Mouse (Mus musculus) ovary, adult 18-20 months (tissue): ENCODE results near the gene Gmppa.

ENCODE experiments used
- DNase-seq: peaks from one replicate; pipeline ENCODE4 v3.0.0; 2022; ENCODE audit warnings: low spot score, mixed read lengths

Gene Gmppa

DNA sequence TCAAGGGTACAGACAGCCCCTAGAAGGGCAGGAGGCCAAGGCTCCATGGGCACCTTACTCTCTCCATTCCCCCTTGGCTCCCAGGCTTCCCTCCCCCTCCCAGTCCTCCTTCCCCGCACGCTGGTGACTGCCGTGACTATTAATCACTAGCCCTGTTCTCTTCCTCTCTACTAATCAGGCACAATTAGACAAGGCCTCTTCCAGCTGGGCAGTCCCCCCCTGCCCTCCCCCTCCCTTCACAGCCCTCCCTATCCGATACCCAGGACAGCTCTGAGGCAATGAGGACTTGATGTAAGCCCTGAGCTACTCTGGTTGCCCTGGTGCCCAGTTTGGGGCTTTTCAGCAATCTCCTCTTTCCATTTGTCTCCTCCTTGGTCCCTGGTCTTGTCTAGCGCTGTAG, 20.2 kb downstream of the Gmppa start:
- DNase-seq, result no peak

DNA sequence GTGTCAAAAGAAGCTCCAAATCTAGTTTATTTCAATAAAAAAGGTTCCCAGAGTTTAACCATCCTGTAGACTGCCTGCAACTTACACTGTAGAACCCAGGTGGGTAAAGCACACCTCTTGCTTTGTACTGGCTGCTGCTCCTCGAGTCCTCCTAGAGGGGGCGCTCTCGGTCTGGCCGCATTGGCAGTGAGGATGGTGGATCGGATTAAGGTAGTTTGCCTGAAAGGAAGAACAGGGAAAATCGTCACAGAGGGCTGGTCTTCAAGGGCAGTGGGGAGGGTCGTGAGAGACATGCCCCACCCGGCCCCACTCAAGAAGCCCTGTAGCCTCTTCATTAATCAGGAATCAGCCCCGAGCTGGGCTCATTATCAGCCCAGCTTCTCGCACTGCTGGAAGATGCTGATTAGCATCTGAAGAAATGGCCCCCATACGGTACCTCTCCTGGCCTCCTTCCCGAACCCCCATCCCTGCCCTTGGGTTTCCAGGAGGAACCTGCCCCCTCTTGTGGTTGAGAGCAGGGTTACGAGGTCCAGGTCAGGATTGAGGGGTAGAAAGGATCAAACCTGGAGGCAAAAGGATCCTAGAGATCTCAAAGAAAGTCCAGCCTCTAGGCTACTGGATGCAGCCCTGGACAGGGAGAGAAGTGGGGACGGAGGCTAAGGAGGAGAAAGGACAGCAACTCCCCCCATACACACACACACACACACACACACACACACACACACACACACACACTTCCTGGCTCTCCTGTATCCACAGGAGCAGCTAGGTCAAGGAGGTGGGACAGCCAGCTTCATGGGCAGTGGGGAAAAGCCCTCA, 21.2 kb downstream of the Gmppa start:
- DNase-seq, result no peak

DNA sequence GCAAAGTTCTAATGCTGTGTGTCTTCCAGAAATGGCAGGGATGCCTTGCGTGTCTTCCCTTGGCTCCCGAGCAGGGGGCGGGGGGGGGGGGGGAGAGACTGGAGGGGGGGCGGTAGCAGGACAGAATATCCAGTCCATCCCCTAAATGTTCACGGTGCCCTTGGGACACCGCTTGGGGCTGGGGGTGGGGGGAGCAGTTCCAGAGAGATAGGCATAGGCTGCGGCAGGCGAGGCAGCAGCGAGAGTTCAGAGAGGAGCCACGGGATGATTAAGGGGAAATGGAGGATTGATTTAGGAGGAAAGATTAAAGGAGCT, 21.9 kb downstream of the Gmppa start:
- DNase-seq, result no peak

DNA sequence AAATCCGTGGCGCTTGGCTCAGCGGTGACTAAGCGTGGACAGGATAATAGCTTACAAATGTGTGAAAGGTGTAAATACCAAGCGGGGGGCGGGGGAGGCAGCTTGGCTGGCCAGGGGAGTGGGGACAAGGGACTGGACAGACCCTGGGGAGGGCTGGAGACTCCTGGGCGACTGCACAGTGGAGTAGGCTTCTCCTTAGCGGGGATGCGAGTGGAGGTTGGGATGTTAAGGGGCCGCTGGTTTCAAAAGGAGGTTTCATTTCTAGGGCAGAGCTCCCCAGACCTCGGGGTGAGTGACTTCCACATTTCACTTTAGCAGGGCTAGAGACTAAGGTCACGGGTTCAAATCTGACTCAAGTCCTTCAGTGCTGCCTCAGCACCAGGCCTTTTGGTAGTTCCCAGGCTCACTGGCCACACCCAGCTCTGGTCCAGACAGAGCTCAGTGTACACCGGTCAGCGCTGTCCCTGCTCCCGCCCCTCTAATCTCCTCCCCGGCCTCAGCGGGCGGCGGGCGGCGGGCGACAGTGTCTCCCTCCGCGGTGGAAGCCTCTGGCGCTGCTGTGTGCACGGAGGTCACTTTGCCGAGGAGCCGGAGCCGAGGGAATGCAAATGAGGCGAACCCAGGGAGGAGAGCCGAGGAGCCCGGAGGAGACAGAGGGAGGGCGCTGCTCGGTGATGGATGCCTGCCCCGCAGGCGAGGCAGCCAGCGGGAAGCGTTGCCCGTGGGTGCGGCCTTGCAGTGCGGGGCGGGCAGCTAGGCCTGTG, 22.5 kb downstream of the Gmppa start:
- DNase-seq, result peak; percentile 47

DNA sequence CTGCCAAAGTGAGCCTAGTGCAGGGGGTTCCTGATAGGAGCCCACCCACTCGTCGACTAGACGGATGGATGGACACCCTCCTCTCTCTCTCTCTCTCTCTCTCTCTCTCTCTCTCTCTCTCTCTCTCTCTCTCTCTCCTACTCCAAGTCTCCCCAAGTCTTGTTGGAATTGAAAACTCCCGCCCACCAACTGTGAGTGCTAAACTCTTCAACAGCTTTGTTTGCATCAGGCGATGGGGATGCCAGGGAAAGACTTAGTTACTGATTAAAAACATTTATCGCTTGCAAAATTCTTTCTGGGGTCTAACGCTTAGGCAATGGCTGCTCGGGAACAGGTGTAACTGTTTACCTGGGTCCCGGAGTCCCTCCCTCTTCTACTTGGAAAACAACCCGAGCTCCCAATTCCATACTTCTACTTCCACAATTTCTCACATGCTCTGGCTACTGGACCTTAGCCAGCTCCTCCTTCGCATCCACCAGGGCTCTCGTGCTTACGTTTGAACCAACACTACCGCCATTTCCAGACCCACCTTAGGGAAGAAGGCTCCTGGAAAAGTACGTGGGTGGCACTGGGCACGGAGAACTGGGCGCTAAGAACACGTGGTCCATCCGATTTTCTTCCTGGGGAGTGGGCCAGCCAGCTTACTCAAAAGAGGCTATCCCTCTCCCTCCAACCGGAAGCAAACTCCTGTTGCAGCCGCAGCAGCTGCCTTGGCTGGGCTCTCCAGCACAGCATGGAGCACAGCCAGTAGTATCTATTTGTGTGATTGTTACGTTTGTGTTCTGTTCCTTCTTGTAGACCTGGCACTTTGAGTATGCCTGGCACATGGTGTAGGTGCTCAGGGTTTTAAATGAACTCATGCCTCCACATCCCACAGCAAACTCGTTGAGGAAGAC, 23.3 kb downstream of the Gmppa start:
- DNase-seq, result no peak

DNA sequence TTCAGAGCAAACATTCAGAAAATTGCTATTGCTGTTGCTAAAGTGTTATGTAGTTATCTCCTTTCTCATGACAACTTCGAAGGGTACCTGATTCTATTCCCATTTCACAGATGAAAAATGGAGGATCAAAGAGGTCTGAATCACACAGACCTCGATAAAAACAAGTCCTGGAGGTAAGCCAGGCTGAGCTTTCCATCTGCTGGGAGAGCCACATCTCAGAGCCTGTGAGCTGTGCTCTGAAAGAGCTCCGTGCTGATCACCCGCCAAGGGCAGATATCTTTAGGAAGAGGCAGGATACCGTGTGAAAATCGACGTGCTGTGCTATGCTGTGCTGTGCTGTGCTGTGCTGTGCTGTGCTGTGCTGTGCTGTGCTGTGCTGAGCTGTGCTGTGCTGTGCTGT, 24.6 kb downstream of the Gmppa start:
- DNase-seq, result no peak

DNA sequence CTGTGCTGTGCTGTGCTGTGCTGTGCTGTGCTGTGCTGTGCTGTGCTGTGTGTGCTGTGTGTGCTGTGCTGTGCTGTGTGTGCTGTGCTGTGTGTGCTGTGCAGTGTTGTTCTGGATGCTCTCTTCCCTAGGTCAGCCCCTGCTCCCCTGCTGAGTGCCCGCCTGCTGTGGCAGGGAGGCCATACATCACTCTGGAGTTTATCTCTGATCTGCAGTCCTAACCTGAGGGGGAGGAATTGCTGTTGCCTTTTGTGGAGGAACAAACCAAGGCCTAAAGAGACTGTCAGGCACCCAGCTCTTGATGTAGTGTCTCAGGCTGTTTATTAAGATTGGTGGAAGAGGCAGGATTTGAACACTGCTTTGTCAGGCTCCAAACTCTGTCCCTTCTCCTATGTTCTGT, 26.9 kb downstream of the Gmppa start:
- DNase-seq, result no peak

DNA sequence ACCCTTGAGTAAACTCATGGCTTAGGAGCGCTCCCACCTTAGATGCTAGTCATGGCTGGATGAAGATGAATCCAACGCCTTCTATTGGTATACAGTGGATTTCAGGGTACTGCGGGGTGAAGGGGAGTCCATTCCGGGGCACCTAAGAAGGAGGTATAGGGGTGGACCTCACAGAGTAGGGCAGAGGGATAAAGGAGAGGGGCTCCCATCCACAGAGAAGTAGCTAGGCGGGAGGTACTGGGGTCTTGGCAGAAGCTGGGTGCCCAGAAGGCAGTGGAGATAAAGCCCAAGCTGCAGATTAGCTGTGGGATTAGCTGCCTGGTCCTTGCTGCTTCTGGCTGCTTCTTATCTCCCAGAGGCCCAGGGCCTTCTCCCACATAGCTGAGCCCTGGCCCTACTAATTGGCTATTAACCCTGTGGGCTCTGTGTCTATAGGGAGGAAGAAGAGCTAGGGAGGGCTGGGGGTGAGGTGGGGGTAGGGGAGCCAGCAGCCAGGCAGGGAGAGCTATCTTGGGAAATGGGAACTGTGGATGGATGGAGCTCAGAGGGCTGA, 28.0 kb downstream of the Gmppa start:
- DNase-seq, result no peak

DNA sequence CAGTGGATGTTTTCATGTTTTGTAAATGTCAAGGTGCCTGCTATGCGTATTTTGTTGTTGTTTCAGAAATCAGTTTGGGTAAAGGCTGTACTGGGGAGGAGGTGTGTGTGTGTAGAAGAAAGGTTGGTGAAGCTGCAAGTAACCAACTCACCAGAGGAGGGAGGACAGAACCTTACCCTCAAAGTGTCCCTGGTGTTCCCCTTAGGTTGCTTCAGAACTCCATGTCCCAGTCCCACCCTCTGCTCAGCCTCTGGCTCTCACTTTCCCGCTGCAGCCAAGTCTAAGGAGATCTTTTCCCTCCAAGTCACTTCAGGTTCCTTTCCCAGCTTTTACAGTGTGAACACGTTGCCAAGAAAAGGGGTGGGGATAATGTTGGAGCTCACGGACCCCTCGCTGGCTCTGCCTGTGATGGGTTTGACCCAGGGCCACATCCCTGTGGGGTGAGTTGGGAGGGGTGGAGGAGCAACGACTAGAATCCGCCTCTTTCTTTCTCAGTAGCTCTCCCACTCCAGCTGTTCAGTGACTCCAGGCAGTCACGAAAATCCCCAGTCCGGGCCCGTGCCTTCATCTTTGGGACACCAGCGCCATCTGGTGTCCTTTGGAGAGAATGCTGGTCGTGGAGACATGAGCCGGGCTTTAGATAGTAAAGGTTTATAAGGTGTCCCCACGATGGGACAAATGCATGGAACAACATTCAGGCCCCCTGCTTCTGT, 31.6 kb downstream of the Gmppa start:
- DNase-seq, result peak; percentile 54

DNA sequence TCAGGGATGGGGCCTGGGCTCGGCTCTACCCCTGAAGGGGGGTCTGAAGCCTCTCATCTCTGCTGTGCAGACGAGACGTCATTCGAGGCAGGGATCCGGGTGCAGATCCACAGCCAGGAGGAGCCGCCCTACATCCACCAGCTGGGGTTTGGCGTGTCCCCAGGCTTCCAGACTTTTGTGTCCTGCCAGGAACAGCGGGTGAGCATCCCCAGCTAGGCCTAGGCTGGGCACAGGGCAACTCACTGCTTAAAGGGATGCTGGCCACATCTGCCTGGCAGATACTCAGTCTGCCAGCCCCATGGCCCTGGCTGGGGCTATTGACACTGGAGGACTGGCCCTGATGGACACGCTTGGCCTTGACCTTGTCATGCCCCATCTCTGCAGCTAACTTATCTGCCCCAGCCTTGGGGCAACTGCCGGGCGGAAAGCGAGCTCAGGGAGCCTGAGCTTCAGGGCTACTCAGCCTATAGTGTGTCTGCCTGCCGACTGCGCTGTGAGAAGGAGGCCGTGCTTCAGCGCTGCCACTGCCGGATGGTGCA, 33.6 kb downstream of the Gmppa start:
- peak; percentile 79 for DNase-seq

DNA sequence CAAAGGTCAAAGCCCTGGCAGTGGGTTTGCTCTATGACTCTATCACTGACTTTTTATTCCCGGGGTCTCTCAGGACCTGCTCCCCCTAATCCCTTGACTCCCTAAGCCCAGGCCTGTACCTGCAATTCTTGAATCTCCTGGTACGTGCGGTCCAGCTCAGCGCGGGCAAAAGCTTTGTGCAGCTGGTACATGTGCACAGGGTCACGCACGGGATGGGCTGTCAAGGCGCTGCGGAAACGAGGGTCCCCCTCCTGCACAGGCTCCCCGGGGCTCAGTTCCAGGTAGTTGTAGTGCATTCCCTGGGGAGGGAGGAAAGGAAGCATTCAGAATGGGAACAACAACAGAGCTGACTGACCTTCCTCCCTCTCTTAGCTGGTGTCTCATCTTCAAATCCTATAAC, 40.7 kb downstream of the Gmppa start:
- DNase-seq, result no peak

DNA sequence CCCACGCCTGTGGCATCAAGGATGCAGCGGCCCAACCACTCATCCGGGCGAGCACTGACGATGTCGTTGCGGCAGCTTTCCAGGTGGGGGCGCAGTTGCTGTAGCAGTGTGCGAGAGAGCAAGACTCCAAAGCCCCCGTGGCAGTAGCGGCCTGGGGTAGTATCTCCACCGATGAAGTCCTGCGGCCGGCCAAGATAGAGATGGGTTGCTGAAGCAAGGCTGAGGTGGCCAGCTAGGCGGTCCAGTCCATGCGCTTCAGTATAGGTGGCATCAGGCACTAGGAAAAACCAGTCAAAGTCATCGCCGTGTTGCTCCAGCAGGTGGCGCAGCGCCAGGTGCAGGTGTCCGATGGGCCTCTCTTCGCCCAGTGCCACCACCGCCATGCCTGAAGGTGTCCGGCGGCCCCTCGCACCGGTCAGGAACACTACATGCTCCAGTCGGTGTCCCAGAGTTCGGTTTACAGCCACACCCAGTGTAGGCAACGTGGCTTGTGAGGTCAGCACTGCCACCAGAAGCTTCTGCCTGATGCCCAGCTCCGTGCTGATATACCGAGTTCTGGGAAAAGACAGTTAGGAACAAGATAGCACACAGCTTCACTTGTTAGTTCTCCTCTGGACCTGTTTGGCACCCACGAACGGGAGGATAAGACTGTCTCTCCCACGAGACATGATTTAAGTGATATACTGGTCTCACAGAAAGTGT, 41.7 kb downstream of the Gmppa start:
- DNase-seq, result peak; percentile 58

DNA sequence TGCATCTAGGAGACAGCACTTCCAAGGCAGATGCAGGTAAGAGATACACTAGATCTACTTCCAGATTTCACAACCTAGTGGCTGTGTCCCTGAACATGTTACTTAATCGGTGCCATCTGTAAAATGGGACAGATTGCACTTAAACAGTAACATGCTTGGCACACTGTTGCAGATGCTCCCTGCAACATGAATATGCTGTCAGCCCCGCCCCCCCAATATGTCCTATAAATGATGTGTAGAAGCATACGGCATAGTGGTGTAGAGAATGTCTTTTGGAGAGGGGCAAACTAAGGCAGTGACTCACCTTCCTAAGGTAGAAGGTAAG, 42.2 kb downstream of the Gmppa start:
- DNase-seq, result no peak

DNA sequence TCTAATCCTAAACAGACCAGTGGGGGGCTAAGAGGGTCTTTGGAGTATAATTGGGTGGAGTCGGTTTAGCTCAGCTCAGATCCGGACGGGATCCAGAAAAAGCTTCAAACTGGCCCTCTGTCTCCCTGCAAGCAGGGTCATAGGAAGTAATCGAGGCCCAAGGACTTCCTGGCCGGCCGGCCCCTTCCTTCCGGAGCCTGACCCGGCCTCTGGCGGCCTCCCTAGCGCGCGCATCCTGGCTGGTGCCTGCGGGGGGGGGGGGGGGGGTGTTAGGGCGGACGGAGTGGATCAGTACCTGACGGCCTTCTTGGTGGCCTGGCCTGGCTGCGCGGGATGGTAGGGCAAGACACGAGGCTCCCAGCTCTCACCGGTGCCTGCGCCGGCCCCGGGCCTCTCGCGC, 42.8 kb downstream of the Gmppa start:
- no peak for DNase-seq

DNA sequence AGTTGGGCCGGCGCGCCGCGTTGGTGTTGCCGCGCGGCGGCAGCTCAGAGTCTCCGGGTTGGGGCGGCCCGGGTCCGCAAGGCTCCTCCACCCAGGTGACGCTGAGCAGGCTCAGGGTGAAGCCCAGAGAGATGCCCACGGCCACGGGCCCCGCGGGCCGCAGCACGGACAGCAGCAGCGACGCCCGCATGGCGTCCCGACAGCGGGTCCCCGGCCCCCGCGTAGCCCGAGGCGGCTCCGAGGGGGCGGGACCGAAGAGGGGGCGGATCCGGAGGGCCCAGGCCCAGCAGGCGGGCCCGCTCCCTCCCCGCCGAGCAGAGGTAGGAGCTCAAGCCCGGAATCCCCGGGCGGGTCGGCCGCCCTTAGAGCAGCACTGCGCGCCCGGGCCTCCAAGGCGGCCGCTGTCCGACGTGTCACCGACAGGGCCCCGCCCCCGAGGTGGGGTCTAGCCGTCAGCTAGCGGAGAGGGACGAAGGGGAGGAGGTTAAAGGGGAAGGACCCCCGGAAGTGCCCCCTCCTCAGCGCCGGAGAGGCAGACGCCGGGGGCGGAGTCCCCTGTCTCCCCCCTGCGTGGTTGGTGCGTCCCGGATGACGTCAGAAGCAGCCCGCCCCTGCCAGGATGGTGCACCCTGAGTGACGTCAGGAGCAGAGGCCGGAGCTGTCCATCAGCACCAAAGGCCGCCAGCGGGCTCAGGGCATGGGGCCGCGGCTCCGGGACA, 43.3 kb downstream of the Gmppa start, which contains the start of the genes Chpf and Tmem198:
Gene Chpf (minus strand): TSS at position 392 of the 719 bp plus-strand sequence.
Gene Tmem198 (plus strand): TSS at position 617 of the 719 bp plus-strand sequence.
- DNase-seq, result peak; percentile 98

DNA sequence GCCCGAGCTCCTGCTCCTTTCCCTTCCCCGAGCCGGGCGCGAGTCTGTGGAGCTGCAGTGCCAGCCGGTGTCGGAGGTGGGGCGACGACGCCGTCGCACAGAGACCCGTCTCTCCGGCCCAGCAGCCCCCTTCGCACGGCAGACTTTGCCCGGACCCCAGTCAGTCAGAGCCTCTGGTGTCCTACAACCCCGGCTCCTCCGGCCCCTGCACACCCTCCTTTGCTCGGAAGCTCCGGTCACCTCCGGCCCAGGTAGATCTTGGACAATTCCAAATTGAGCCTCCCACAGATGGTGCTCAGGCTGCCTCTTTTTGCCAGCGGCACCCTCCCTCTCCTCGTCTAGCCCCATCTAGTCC, 43.9 kb downstream of the Gmppa start:
- DNase-seq, result no peak

DNA sequence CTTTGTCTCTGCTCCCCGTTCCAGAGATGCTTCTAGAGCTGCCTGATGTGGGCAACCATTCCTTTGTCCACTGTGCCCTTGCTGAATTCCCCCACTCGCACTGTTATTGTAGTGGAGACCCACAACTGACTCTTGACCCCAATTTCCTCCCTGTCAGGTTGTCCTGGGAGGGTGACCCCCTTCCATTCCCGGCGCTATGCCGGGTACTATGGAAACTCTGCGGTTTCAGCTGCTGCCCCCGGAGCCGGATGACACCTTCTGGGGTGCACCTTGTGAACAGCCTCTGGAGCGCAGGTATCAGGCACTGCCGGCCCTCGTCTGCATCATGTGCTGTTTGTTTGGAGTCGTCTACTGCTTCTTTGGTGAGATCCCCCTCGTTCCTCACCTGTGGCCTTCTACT, 44.3 kb downstream of the Gmppa start:
- no peak for DNase-seq

DNA sequence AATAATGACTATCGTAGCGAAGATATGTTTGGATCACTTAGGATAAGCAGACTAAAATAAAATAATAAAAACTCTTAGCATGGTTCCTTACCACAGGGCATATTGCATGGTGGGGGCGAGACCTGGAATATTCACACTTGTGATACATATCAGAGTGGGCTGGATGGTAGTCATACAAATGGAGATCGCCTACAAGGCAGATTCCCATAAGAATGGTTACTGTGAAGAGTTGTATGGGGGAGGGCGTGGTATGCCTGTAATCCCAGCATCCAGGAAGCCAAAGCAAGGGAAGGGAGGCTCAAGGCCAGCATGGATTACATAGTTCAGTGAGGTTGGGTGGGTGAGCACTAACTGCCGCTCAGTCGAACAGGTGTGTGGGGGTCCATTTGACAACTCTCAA, 45.0 kb downstream of the Gmppa start:
- no peak for DNase-seq

DNA sequence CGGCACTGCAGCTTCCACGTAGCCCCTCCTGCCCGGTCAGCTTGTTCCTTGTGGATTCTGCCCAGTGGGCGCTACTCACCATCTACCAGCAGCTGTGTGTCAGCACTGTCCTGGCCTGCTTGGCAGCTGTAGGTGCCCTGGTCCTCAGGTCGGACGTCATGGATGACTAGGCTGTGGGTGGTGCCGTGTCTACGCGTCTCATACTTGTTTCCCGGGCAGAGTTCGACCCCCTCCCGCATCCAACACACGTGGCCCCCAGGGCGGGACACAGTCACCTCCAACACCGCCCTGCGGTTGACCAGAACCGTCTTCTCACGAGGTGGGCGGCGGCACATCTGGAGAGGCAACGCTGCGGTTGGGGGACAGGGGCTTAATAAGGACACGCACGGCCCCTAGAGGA, 50.8 kb downstream of the Gmppa start:
- no peak for DNase-seq

DNA sequence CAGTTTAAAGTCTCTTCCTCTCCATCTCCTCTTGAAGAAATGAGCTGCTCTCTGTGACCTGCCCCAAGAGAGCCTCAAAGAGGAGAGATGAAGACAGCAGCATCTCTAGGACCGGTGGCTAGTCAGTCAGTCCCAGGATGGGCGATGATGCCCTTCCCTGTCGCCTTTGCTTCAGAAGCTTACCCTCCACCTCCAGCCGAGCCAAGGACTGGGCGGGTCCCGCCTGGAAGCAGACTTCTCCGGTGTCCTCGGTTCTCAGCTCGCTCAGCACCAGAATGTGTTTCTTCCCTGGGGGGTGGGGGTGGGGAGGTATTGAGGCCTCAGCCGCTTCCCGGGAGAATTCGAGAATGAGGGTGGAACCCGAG, 51.3 kb downstream of the Gmppa start:
- no peak for DNase-seq
